Mouse (Mus musculus) liver, embryonic 18 days (tissue): ENCODE measurements around the gene Noc4l. TPM values are rescaled to one million over a fixed set of nuclear protein-coding genes. Genes with fewer than 3 reads are reported as not detected.

ENCODE experiments used
- polyA plus RNA-seq: library from polyadenylated mRNA; depleted of rRNA; stranded (reverse); fragments of >200 nt; gene quantifications from 2 replicates; pipeline ENCODE4 v1.2.3, GENCODE M21; 2012; rRNA removed

The Noc4l gene
- polyA plus RNA-seq = 24.2 and 27.3 TPM in 2 replicates

DNA sequence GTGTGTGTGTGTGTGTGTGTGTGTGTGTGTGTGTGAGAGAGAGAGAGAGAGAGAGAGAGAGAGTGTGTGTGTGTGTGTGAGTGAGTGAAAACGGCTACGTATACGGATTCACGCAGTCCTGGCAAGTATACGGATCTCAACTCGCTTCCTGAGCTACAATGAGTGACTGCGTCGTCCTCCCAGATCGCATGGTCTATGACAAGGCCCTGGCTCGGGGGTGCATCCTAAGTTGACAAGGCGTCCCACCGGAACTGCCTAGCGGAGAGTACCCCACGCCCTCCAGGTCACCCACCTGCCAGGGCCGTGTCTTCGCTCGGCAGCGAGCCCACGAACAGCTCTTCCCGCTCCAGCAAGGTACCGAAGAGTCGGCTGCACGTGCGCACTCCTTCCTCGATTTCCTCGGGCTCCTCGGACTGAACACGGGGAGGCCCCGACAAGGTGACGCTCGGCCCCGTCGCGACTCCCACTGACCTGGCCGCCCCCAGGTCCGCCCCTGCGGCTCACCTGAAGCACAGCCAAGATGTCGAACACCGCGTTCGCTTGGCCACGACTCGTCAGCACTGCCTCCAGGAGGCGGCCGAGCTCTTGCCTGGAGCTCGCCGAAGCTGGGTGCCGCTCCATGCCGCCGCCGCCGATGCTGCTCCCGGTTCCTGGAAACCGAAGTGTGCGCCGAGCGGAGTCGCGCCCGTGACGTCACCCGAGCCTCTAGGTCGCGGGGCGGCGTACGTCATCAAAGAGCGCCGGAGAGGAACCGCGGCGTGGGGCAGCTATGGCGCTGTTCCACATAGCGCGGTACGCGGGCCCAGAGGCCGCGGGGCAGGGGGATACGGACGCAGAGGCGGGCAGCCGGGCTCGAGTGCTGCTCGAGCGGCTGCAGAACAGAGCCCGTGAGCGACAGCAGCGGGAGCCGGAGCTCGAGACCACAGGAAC is at the start of gene Noc4l, which contains the start of gene Ddx51:
Gene Noc4l (minus strand): TSS at position 699 of the 930 bp plus-strand sequence.
Gene Ddx51 (plus strand): TSS at position 733 of the 930 bp plus-strand sequence.

Other genes starting within 250 kb of the Noc4l start
- gene Fbrsl1, start 204.9 kb downstream of the Noc4l start, polyA plus RNA-seq = 7.4 and 8.3 TPM in 2 replicates
- 0.14 and 0.17 TPM in 2 replicates for gene Galnt9, start 109.1 kb downstream of the Noc4l start, polyA plus RNA-seq
- 5.2 and 6.2 TPM in 2 replicates for gene Ddx51, start within 50 bp of the Noc4l start, polyA plus RNA-seq
- gene Ep400, start 117.3 kb upstream of the Noc4l start, polyA plus RNA-seq = 9.9 and 11.2 TPM in 2 replicates
- 19.2 and 21.6 TPM in 2 replicates for gene Pus1, start 127.2 kb upstream of the Noc4l start, polyA plus RNA-seq
- 17.8 and 18.8 TPM in 2 replicates for gene Ulk1, start 156.7 kb upstream of the Noc4l start, polyA plus RNA-seq
- gene Hscb, start 186.4 kb upstream of the Noc4l start, polyA plus RNA-seq = 16.3 and 17.4 TPM in 2 replicates
- 14.4 and 15.7 TPM in 2 replicates for gene Chek2, start 186.6 kb upstream of the Noc4l start, polyA plus RNA-seq
- 0.42 and 0.43 TPM in 2 replicates for gene Ttc28, start 226.4 kb upstream of the Noc4l start, polyA plus RNA-seq